Mouse (Mus musculus) midbrain, embryonic 14.5 days (tissue): ENCODE data around the gene Tarbp2. TPM values are rescaled to one million over a fixed set of nuclear protein-coding genes. Genes with fewer than 3 reads are reported as not detected.

Experiments used
- ATAC-seq: fragments of 200-750 bp; cut with Nextera tagmentation; 2 replicates; pipeline ENCODE4 v1.8.0; 2017; ENCODE audit warnings: moderate number of reproducible peaks, moderate library complexity; ENCODE audit not compliant: low FRiP score, low TSS enrichment
- DNase-seq: peaks from one replicate; pipeline ENCODE4 v3.0.0-alpha.2; 2015
- H3K27ac ChIP-seq: fragments of 300-500 bp; sonication (generic); replicated peaks from 2 replicates; pipeline ENCODE4 v1.5.1; 2014; ENCODE audit warnings: mild to moderate bottlenecking, low read depth, low read length, moderate library complexity
- H3K27me3 ChIP-seq: fragments of 300-500 bp; sonication (generic); 2 replicates; pipeline ENCODE4 v1.6.1; 2014; ENCODE audit warnings: low read length, control low read depth, mixed read lengths; ENCODE audit not compliant: control insufficient read depth, insufficient read depth
- H3K36me3 ChIP-seq: fragments of 300-500 bp; sonication (generic); 2 replicates; pipeline ENCODE4 v1.6.1; 2014; ENCODE audit warnings: low read length, control low read depth; ENCODE audit not compliant: control insufficient read depth, insufficient read depth
- H3K4me1 ChIP-seq: fragments of 300-500 bp; sonication (generic); 2 replicates; pipeline ENCODE4 v1.6.1; 2014; ENCODE audit warnings: mild to moderate bottlenecking, antibody characterized with exemption, low read length, control low read depth; ENCODE audit not compliant: control insufficient read depth, insufficient read depth
- H3K4me2 ChIP-seq: fragments of 300-500 bp; sonication (generic); 2 replicates; pipeline ENCODE4 v1.6.1; 2014; ENCODE audit warnings: mild to moderate bottlenecking, low read length, moderate library complexity
- H3K4me3 ChIP-seq: fragments of 300-500 bp; sonication (generic); replicated peaks from 2 replicates; pipeline ENCODE4 v1.5.1; 2014; ENCODE audit warnings: low read depth, low read length
- H3K9ac ChIP-seq: fragments of 300-500 bp; sonication (generic); replicated peaks from 2 replicates; pipeline ENCODE4 v1.6.1; 2014; ENCODE audit warnings: mild to moderate bottlenecking, low read length, moderate library complexity
- H3K9me3 ChIP-seq: fragments of 300-500 bp; sonication (generic); 2 replicates; pipeline ENCODE4 v1.6.1; 2016; ENCODE audit warnings: low read length, control low read depth, mixed read lengths; ENCODE audit not compliant: control insufficient read depth
- WGBS: fragments of 180-500 bp; shearing (Covaris S2); extraction: QIAGEN DNeasy Blood & Tissue Kit; methylation state at CpG from one replicate; pipeline ENCODE4 v1.1.7; 2014; 5-methylcytosine and 5-hydroxymethylcytosine counted together
- polyA plus RNA-seq: library from polyadenylated mRNA; unstranded; fragments of >200 nt; fragmentation: Nextera tagmentation; extraction: Ambion mirVana; gene quantifications from 2 replicates; pipeline ENCODE4 v1.2.1, GENCODE M21; 2014

Tarbp2 gene
- polyA plus RNA-seq, 1 experiment from 2014 or later, result 76.3 TPM

GRCm38 (mm10) chr15:102546677-102547427, 28.9 kb downstream of the Tarbp2 start:
- H3K36me3 ChIP-seq, result peaks cover 42% of the 10 kb centered on the region
- ATAC-seq (no peak), DNase-seq (peak; percentile 72)
- no peak overlapping the region for H3K4me3 ChIP-seq
- 75% methylated on average over 3 of the region's 3 CpGs for WGBS
- H3K27me3 ChIP-seq, result no peaks in the 10 kb centered on the region
- H3K4me1 ChIP-seq, result 0 out of 2 replicates have a peak, but pooled peaks cover 5% of the 10 kb centered on the region
- H3K27ac ChIP-seq, result no peak overlapping the region
- H3K9ac ChIP-seq, result no peak overlapping the region
- no peaks in the 10 kb centered on the region for H3K9me3 ChIP-seq
- H3K4me2 ChIP-seq, result no peak overlapping the region

GRCm38 (mm10) chr15:102547478-102547877, 29.5 kb downstream of the Tarbp2 start:
- DNase-seq (peak; percentile 32), ATAC-seq (no peak; the same call in 1 of the 2 replicates)
- Histone ChIP-seq H3K27me3 (no peaks in the 10 kb centered on the region), H3K4me2 (no peak overlapping the region), H3K9ac (no peak overlapping the region), H3K9me3 (no peaks in the 10 kb centered on the region), H3K27ac (no peak overlapping the region), H3K36me3 (peaks cover 46% of the 10 kb centered on the region), H3K4me1 (0 out of 2 replicates have a peak, but pooled peaks cover 5% of the 10 kb centered on the region), H3K4me3 (no peak overlapping the region)
- 93% methylated on average over 3 of the region's 3 CpGs for WGBS

GRCm38 (mm10) chr15:102552599-102552998, 34.6 kb downstream of the Tarbp2 start:
- no peak overlapping the region for H3K27ac ChIP-seq
- no peak overlapping the region for H3K4me2 ChIP-seq
- H3K27me3 ChIP-seq, result no peaks in the 10 kb centered on the region
- H3K4me1 ChIP-seq, result no peaks in the 10 kb centered on the region
- H3K36me3 ChIP-seq, result peaks cover 41% of the 10 kb centered on the region
- no peaks in the 10 kb centered on the region for H3K9me3 ChIP-seq
- no peak overlapping the region for H3K4me3 ChIP-seq
- no peak overlapping the region for H3K9ac ChIP-seq
- DNase-seq (no peak), ATAC-seq (no peak)
- WGBS, result 94% methylated on average over 5 of the region's 5 CpGs

GRCm38 (mm10) chr15:102555581-102555980, 37.6 kb downstream of the Tarbp2 start:
- no peak for ATAC-seq
- no peak overlapping the region for H3K4me2 ChIP-seq
- WGBS, result 92% methylated on average over 1 of the region's 1 CpGs
- no peak overlapping the region for H3K27ac ChIP-seq
- H3K4me1 ChIP-seq, result no peaks in the 10 kb centered on the region
- no peak overlapping the region for H3K4me3 ChIP-seq
- H3K27me3 ChIP-seq, result no peaks in the 10 kb centered on the region
- no peak for DNase-seq
- H3K36me3 ChIP-seq, result peaks cover 40% of the 10 kb centered on the region
- H3K9ac ChIP-seq, result no peak overlapping the region
- no peaks in the 10 kb centered on the region for H3K9me3 ChIP-seq

- Histone ChIP-seq H3K9ac (no peak overlapping the region), H3K27ac (no peak overlapping the region), H3K4me1 (no peaks in the 10 kb centered on the region), H3K4me2 (no peak overlapping the region), H3K27me3 (no peaks in the 10 kb centered on the region), H3K4me3 (no peak overlapping the region), H3K9me3 (no peaks in the 10 kb centered on the region), H3K36me3 (peaks cover 24% of the 10 kb centered on the region)
- ATAC-seq (no peak), DNase-seq (no peak)
These were observed 39.6 kb downstream of the Tarbp2 start for GRCm38 (mm10) chr15:102557580-102557979.

GRCm38 (mm10) chr15:102562491-102562890, 44.5 kb downstream of the Tarbp2 start:
- H3K27ac ChIP-seq, result no peak overlapping the region
- peak; percentile 1 for DNase-seq

GRCm38 (mm10) chr15:102563061-102563460, 45.1 kb downstream of the Tarbp2 start:
- H3K27ac ChIP-seq, result no peak overlapping the region

More at GRCm38 (mm10) chr15:102562491-102562890, 44.5 kb downstream of the Tarbp2 start:
- no peaks in the 10 kb centered on the region for H3K9me3 ChIP-seq
- no peak overlapping the region for H3K9ac ChIP-seq
- no peaks in the 10 kb centered on the region for H3K4me1 ChIP-seq
- no peak for ATAC-seq
- no peaks in the 10 kb centered on the region for H3K27me3 ChIP-seq
- H3K4me2 ChIP-seq, result no peak overlapping the region
- 93% methylated on average over 1 of the region's 1 CpGs for WGBS
- H3K4me3 ChIP-seq, result no peak overlapping the region
- H3K36me3 ChIP-seq, result no peaks in the 10 kb centered on the region

GRCm38 (mm10) chr15:102563681-102564080, 45.7 kb downstream of the Tarbp2 start:
- Histone ChIP-seq H3K27me3 (no peaks in the 10 kb centered on the region), H3K36me3 (no peaks in the 10 kb centered on the region), H3K4me1 (no peaks in the 10 kb centered on the region), H3K9me3 (no peaks in the 10 kb centered on the region), H3K4me3 (no peak overlapping the region), H3K4me2 (no peak overlapping the region), H3K9ac (no peak overlapping the region), H3K27ac (no peak overlapping the region)
- WGBS, result 75% methylated on average over 5 of the region's 5 CpGs
- ATAC-seq (no peak), DNase-seq (no peak)

More at GRCm38 (mm10) chr15:102563061-102563460, 45.1 kb downstream of the Tarbp2 start:
- no peaks in the 10 kb centered on the region for H3K4me1 ChIP-seq
- no peak overlapping the region for H3K9ac ChIP-seq
- WGBS, result 89% methylated on average over 3 of the region's 3 CpGs
- no peaks in the 10 kb centered on the region for H3K27me3 ChIP-seq
- ATAC-seq (no peak), DNase-seq (no peak)
- no peak overlapping the region for H3K4me3 ChIP-seq
- no peaks in the 10 kb centered on the region for H3K36me3 ChIP-seq
- no peaks in the 10 kb centered on the region for H3K9me3 ChIP-seq
- no peak overlapping the region for H3K4me2 ChIP-seq

- no peaks in the 10 kb centered on the region for H3K9me3 ChIP-seq
- ATAC-seq, result no peak
- no peak overlapping the region for H3K4me3 ChIP-seq
- WGBS, result 89% methylated on average over 2 of the region's 2 CpGs
- no peak overlapping the region for H3K4me2 ChIP-seq
- H3K27ac ChIP-seq, result no peak overlapping the region
- H3K4me1 ChIP-seq, result no peaks in the 10 kb centered on the region
- DNase-seq, result no peak
- no peaks in the 10 kb centered on the region for H3K27me3 ChIP-seq
- H3K9ac ChIP-seq, result no peak overlapping the region
- H3K36me3 ChIP-seq, result no peaks in the 10 kb centered on the region
These were observed 49.9 kb downstream of the Tarbp2 start for GRCm38 (mm10) chr15:102567849-102568248.
